Mouse (Mus musculus): ENCODE results near the gene Caprin1. TPM values are rescaled to one million over a fixed set of nuclear protein-coding genes. Genes with fewer than 3 reads are reported as not detected.

Gene Caprin1
- 300 and 335 TPM in 2 replicates for polyA plus RNA-seq (2014; fragmentation: Nextera tagmentation; extraction: Ambion mirVana)

- peak within 1 kb of the TSS; percentile 100 for H3K27ac ChIP-seq (replicated peaks; ENCODE audit: low read depth, low read length)
- peaks cover 11% of the 10 kb centered on the region for H3K4me1 ChIP-seq (ENCODE audit: control insufficient read depth, insufficient read depth, low read length)
- DNase-seq (ENCODE audit: low spot score) (peak; percentile 98), ATAC-seq (ENCODE audit: low read depth) (peak; percentile 95)
- H3K27me3 ChIP-seq (replicated peaks; ENCODE audit: control insufficient read depth, insufficient read depth, low read length) = no peaks in the 10 kb centered on the region
- under 1% methylated on average over 21 of the region's 33 CpGs for WGBS
- H3K9me3 ChIP-seq (ENCODE audit: control insufficient read depth, low read length) = no peaks in the 10 kb centered on the region
- H3K9ac ChIP-seq (ENCODE audit: low read depth, low read length) = peak within 1 kb of the TSS; percentile 89
- H3K36me3 ChIP-seq (ENCODE audit: control insufficient read depth, insufficient read depth, low read length) = peaks cover 19% of the 10 kb centered on the region
- peak within 1 kb of the TSS; percentile 87 for H3K4me3 ChIP-seq (ENCODE audit: low read depth, low read length)
- H3K4me2 ChIP-seq (ENCODE audit: low read depth, low read length) = peak within 1 kb of the TSS; percentile 62
Observed at GRCm38 (mm10) chr2:103797491-103798009, at the start of gene Caprin1. Caprin1 (minus strand) TSS chr2:103797649.

DNA sequence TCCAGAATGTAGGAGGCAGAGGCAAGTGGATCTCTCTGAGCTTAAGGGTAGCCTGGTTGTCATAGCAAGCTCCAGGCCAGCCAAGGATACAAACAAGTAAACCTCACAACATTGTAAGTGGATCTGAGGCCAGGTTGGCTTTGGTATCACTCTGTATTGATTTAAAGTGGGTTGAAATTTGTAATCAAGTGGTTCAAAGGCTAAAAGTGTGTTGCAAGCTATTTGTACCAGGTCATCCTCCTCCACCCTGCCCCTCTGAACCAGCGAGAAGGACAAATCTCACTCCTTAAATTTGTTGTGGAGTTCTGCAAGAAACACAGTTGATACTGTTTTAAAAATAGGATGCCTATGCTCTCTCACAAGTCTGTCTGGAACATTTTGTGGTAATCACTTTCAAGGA is 49.4 kb upstream of the Caprin1 start:
- Histone ChIP-seq H3K36me3 (ENCODE audit: control insufficient read depth, insufficient read depth, low read length) (no peaks in the 10 kb centered on the region), H3K4me3 (ENCODE audit: low read depth, low read length) (no peak overlapping the region), H3K27ac (replicated peaks; ENCODE audit: low read depth, low read length) (no peak overlapping the region), H3K4me2 (ENCODE audit: low read depth, low read length) (no peak overlapping the region), H3K27me3 (replicated peaks; ENCODE audit: control insufficient read depth, insufficient read depth, low read length) (no peaks in the 10 kb centered on the region), H3K9me3 (ENCODE audit: control insufficient read depth, low read length) (no peaks in the 10 kb centered on the region), H3K4me1 (ENCODE audit: control insufficient read depth, insufficient read depth, low read length) (no peaks in the 10 kb centered on the region), H3K9ac (ENCODE audit: low read depth, low read length) (no peak overlapping the region)
- ATAC-seq (ENCODE audit: low read depth) (no peak), DNase-seq (ENCODE audit: low spot score) (no peak)
- WGBS = 89% methylated on average over 1 of the region's 1 CpGs

GRCm38 (mm10) chr2:103846271-103846670 is 48.8 kb upstream of the Caprin1 start:
- 93% methylated on average over 4 of the region's 4 CpGs for WGBS
- Histone ChIP-seq H3K4me1 (ENCODE audit: control insufficient read depth, insufficient read depth, low read length) (no peaks in the 10 kb centered on the region), H3K9me3 (ENCODE audit: control insufficient read depth, low read length) (no peaks in the 10 kb centered on the region), H3K4me2 (ENCODE audit: low read depth, low read length) (no peak overlapping the region), H3K27ac (replicated peaks; ENCODE audit: low read depth, low read length) (no peak overlapping the region), H3K4me3 (ENCODE audit: low read depth, low read length) (no peak overlapping the region), H3K9ac (ENCODE audit: low read depth, low read length) (no peak overlapping the region), H3K27me3 (replicated peaks; ENCODE audit: control insufficient read depth, insufficient read depth, low read length) (no peaks in the 10 kb centered on the region), H3K36me3 (ENCODE audit: control insufficient read depth, insufficient read depth, low read length) (no peaks in the 10 kb centered on the region)
- ATAC-seq (ENCODE audit: low read depth) = no peak
- DNase-seq (ENCODE audit: low spot score) = peak; percentile 6

GRCm38 (mm10) chr2:103844016-103844415 is 46.6 kb upstream of the Caprin1 start:
- 88% methylated on average over 2 of the region's 2 CpGs for WGBS
- Histone ChIP-seq H3K4me2 (ENCODE audit: low read depth, low read length) (no peak overlapping the region), H3K4me3 (ENCODE audit: low read depth, low read length) (no peak overlapping the region), H3K36me3 (ENCODE audit: control insufficient read depth, insufficient read depth, low read length) (no peaks in the 10 kb centered on the region), H3K27ac (replicated peaks; ENCODE audit: low read depth, low read length) (no peak overlapping the region), H3K9ac (ENCODE audit: low read depth, low read length) (no peak overlapping the region), H3K9me3 (ENCODE audit: control insufficient read depth, low read length) (no peaks in the 10 kb centered on the region), H3K4me1 (ENCODE audit: control insufficient read depth, insufficient read depth, low read length) (no peaks in the 10 kb centered on the region), H3K27me3 (replicated peaks; ENCODE audit: control insufficient read depth, insufficient read depth, low read length) (no peaks in the 10 kb centered on the region)
- no peak for DNase-seq (ENCODE audit: low spot score)
- no peak for ATAC-seq (ENCODE audit: low read depth)

GRCm38 (mm10) chr2:103843321-103843720 is 45.9 kb upstream of the Caprin1 start:
- Histone ChIP-seq H3K9ac (ENCODE audit: low read depth, low read length) (no peak overlapping the region), H3K4me1 (ENCODE audit: control insufficient read depth, insufficient read depth, low read length) (no peaks in the 10 kb centered on the region), H3K27ac (replicated peaks; ENCODE audit: low read depth, low read length) (no peak overlapping the region), H3K4me3 (ENCODE audit: low read depth, low read length) (no peak overlapping the region), H3K27me3 (replicated peaks; ENCODE audit: control insufficient read depth, insufficient read depth, low read length) (no peaks in the 10 kb centered on the region), H3K4me2 (ENCODE audit: low read depth, low read length) (no peak overlapping the region), H3K36me3 (ENCODE audit: control insufficient read depth, insufficient read depth, low read length) (no peaks in the 10 kb centered on the region), H3K9me3 (ENCODE audit: control insufficient read depth, low read length) (no peaks in the 10 kb centered on the region)
- DNase-seq (ENCODE audit: low spot score) (no peak), ATAC-seq (ENCODE audit: low read depth) (no peak)
- WGBS = 94% methylated on average over 13 of the region's 13 CpGs

DNA sequence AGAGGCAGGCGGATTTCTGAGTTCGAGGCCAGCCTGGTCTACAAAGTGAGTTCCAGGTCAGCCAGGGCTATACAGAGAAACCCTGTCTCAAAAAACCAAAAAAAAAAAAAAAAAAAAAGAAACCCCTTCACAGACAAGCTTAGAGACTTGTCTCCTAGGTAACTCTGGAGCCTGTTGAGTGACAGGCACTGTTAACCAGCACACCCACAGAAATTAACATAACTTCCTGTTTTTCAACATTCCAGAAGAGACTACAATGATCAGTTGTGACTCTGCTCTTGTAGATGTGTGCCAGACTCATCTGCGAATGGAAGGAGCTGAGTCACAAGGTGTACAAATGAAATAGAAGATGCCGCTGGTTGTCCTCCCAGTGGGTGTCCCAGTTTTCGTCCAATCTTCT is 44.9 kb upstream of the Caprin1 start:
- Histone ChIP-seq H3K4me1 (ENCODE audit: control insufficient read depth, insufficient read depth, low read length) (no peaks in the 10 kb centered on the region), H3K36me3 (ENCODE audit: control insufficient read depth, insufficient read depth, low read length) (no peaks in the 10 kb centered on the region), H3K27me3 (replicated peaks; ENCODE audit: control insufficient read depth, insufficient read depth, low read length) (no peaks in the 10 kb centered on the region), H3K4me2 (ENCODE audit: low read depth, low read length) (no peak overlapping the region), H3K4me3 (ENCODE audit: low read depth, low read length) (no peak overlapping the region), H3K27ac (replicated peaks; ENCODE audit: low read depth, low read length) (no peak overlapping the region), H3K9ac (ENCODE audit: low read depth, low read length) (no peak overlapping the region), H3K9me3 (ENCODE audit: control insufficient read depth, low read length) (no peaks in the 10 kb centered on the region)
- DNase-seq (ENCODE audit: low spot score) (peak; percentile 35), ATAC-seq (ENCODE audit: low read depth) (no peak)
- 87% methylated on average over 4 of the region's 5 CpGs for WGBS

- no peaks in the 10 kb centered on the region for H3K9me3 ChIP-seq (ENCODE audit: control insufficient read depth, low read length)
- no peak overlapping the region for H3K9ac ChIP-seq (ENCODE audit: low read depth, low read length)
- no peak overlapping the region for H3K27ac ChIP-seq (replicated peaks; ENCODE audit: low read depth, low read length)
- no peaks in the 10 kb centered on the region for H3K4me1 ChIP-seq (ENCODE audit: control insufficient read depth, insufficient read depth, low read length)
- no peak for ATAC-seq (ENCODE audit: low read depth)
- no peak for DNase-seq (ENCODE audit: low spot score)
- 65% methylated on average over 2 of the region's 3 CpGs for WGBS
- no peaks in the 10 kb centered on the region for H3K27me3 ChIP-seq (replicated peaks; ENCODE audit: control insufficient read depth, insufficient read depth, low read length)
- H3K4me3 ChIP-seq (ENCODE audit: low read depth, low read length) = no peak overlapping the region
- H3K36me3 ChIP-seq (ENCODE audit: control insufficient read depth, insufficient read depth, low read length) = no peaks in the 10 kb centered on the region
- H3K4me2 ChIP-seq (ENCODE audit: low read depth, low read length) = no peak overlapping the region
Observed at GRCm38 (mm10) chr2:103838483-103838882, 41.0 kb upstream of the Caprin1 start.

- no peak for DNase-seq (ENCODE audit: low spot score)
- H3K9me3 ChIP-seq (ENCODE audit: control insufficient read depth, low read length) = no peaks in the 10 kb centered on the region
- 80% methylated on average over 4 of the region's 4 CpGs for WGBS
- H3K4me1 ChIP-seq (ENCODE audit: control insufficient read depth, insufficient read depth, low read length) = no peaks in the 10 kb centered on the region
- H3K4me3 ChIP-seq (ENCODE audit: low read depth, low read length) = no peak overlapping the region
- no peaks in the 10 kb centered on the region for H3K36me3 ChIP-seq (ENCODE audit: control insufficient read depth, insufficient read depth, low read length)
- no peaks in the 10 kb centered on the region for H3K27me3 ChIP-seq (replicated peaks; ENCODE audit: control insufficient read depth, insufficient read depth, low read length)
- ATAC-seq (ENCODE audit: low read depth) = no peak
- H3K4me2 ChIP-seq (ENCODE audit: low read depth, low read length) = no peak overlapping the region
- H3K9ac ChIP-seq (ENCODE audit: low read depth, low read length) = no peak overlapping the region
- no peak overlapping the region for H3K27ac ChIP-seq (replicated peaks; ENCODE audit: low read depth, low read length)
Observed at GRCm38 (mm10) chr2:103837166-103837565, 39.7 kb upstream of the Caprin1 start.

DNA sequence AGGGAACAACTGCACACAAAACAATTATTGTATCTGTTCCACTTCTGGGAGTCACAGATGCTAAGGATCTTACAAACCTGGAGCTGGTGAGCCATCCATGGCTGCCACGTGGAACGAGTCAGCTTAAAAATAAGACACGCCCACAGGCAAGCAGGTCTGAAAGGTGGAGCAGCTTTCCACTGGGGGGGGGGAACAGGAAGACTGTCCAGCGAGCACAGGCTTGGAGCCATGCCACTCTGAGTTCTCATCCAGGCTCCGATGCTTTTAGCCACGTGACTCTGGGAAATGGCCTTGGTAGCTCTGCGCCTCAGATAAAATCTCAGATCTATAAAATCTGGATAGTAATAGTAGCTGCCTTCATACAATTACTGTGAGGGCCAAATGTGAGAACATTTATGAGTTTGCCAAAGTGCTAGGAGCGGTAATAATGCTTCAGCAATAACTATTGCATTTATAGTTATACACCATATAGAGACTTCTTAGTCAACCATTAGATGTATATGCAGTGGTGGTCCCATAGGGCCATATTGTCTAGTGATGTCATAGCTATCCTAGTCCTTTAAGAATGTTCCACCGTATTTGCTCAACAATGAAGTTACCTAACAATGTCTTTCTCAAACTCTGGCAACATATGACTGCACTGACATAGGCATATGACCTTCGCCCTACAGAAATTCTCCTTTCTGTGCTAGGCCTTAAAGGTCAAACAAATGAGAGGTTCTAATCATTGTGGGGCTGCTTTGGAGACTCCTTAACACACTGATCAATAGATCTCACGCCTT is 38.4 kb upstream of the Caprin1 start:
- Histone ChIP-seq H3K9me3 (ENCODE audit: control insufficient read depth, low read length) (no peaks in the 10 kb centered on the region), H3K4me3 (ENCODE audit: low read depth, low read length) (no peak overlapping the region), H3K9ac (ENCODE audit: low read depth, low read length) (no peak overlapping the region), H3K4me1 (ENCODE audit: control insufficient read depth, insufficient read depth, low read length) (no peaks in the 10 kb centered on the region), H3K27ac (replicated peaks; ENCODE audit: low read depth, low read length) (no peak overlapping the region), H3K27me3 (replicated peaks; ENCODE audit: control insufficient read depth, insufficient read depth, low read length) (no peaks in the 10 kb centered on the region), H3K4me2 (ENCODE audit: low read depth, low read length) (no peak overlapping the region), H3K36me3 (ENCODE audit: control insufficient read depth, insufficient read depth, low read length) (no peaks in the 10 kb centered on the region)
- ATAC-seq (ENCODE audit: low read depth) (no peak), DNase-seq (ENCODE audit: low spot score) (peak; percentile 1)
- 65% methylated on average over 11 of the region's 11 CpGs for WGBS

Data from embryonic facial prominence, embryonic 14.5 days (tissue).